Mouse (Mus musculus): ENCODE data around the gene Map3k12.

Gene Map3k12

GRCm38 (mm10) chr15:102519211-102520141, 2.6 kb upstream of the Map3k12 start:
- DNase-seq (ENCODE audit: low spot score in 2 of 2): peak in 1 of 2 experiments; percentile 65

DNA sequence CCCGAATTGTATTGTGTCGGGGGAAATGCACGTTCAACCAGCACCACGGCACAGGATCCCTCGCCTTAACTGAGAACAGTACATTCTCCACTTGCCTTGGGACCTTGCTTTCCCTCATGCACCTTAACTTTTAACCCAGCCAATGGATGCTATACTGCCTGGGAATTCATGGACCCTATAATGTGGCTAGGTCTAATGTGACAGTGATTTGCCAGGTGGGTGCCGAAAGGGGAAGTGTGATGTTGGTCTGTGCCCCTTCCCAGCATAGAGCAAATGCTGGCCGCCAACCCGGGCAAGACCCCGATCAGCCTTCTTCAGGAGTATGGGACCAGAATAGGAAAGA, 2.0 kb upstream of the Map3k12 start:
- DNase-seq (ENCODE audit: low spot score in 2 of 2): no peak

DNA sequence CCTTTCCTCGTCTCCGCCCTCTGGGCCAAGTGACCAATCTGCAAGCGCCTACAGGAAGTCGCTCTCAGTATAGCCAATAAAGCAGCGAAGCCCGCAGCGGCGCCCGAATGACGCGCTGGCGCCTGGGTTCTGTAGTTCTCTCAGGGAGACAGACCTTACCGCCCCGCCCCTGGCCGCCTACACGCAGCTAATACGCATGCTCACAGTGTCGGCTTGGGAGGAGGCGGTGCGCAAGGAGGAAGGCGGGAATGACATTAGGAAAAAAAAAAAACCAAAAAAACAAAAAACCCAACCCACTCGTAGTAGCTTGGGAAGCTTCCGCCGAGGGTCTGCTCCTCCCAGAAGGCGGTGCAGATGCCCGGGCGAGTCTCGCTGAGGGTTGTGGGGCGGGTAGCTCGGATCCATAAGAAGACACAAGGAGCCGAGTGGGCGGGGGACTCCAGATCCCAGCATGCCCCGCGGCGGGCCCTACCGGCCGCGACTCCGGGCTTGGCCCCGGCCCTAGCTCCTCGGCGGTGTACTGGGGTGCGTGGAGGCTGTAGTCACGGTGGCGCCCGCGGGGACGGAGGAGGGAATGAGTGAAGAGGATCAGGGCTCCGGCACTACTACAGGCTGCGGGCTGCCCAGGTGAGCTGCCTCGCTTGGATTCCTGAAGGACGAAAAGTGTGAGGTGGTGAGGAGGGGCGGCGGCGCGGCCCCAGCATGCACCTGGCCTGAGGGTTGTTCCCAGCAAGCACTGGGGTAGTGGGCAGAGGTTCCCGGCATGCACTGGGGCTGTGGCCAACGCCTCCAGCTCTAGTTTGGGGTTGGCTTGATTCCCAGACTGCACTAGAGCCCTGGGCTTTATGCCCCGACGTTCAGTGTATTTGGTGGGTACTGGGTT, 1.4 kb upstream of the Map3k12 start, which contains the start of gene Tarbp2:
Gene Tarbp2 (plus strand): TSS at position 217 of the 883 bp plus-strand sequence.
- peak; percentile 98 to 99 for DNase-seq (ENCODE audit: low spot score in 2 of 2)

GRCm38 (mm10) chr15:102517631-102517975, 739 bp upstream of the Map3k12 start:
- DNase-seq (ENCODE audit: low spot score in 2 of 2): no peak

DNA sequence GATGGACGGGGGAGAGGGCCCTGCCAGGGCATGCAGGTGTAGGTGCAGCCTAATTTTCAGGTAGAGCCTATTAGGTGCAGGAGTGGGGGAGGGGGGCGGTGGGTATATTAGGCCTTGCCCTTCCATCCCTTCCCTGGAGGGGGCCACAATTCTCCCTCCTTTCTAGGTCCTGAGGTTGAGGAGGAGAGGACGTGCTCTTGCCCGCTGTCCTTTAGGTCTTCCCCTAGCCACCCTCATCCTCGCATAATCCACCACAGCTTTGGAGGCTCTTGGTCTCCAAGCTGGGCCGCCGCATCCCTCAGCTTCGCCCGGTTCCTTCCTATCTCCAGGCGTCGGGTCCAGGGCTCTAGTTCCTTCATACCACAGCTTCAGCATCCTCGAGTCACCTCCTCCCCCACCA, 571 bp downstream of the Map3k12 start:
- no peak for DNase-seq (ENCODE audit: low spot score in 2 of 2)

- peak in 1 of 2 experiments; percentile 57 for DNase-seq (ENCODE audit: low spot score in 2 of 2)
Measured at GRCm38 (mm10) chr15:102515791-102516190, 1.1 kb downstream of the Map3k12 start.

GRCm38 (mm10) chr15:102515261-102515660, 1.6 kb downstream of the Map3k12 start:
- DNase-seq (ENCODE audit: low spot score in 2 of 2): no peak

DNA sequence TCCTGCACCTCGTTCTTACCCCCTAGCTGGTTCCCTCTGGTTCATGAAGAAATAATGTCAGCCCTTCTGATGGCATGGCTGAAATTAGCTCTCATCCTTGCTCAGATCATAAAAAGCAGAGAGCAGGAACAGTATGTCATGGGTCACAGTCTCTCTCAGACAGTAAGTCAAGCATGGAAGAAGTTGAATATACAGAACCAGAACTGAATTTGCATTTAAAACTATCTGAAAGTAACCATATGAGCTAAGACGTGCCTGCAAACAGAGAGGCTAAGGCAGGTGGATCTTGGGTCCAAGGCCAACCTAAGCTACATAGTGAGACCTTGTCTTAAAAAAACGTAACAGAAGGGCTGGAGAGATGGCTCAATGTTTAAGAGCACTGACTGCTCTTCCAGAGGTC, 3.9 kb downstream of the Map3k12 start:
- no peak for DNase-seq (ENCODE audit: low spot score in 2 of 2)

GRCm38 (mm10) chr15:102512471-102512870, 4.4 kb downstream of the Map3k12 start:
- DNase-seq (ENCODE audit: low spot score in 2 of 2): no peak

DNA sequence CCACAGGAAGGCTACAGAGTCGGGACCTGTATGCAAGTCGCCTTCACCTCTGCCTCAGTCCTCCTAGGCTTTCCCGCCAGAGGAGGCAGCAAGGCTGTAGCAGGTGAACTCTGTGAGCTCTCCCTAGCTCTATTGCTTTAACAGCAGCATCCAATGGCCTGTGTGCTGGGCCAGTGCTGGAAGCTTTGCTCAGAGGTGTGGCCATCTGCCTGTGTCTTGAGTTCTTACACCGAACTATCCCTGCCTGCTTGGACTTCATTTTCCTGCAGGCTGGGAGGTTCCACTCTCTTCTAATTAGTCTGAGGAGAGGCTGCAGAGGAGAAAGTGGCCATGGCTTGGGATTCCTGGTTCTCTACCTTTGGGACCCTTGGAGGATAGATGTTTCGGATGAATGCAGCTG, 4.9 kb downstream of the Map3k12 start:
- DNase-seq (ENCODE audit: low spot score in 2 of 2): peak in 1 of 2 experiments; percentile 53

DNA sequence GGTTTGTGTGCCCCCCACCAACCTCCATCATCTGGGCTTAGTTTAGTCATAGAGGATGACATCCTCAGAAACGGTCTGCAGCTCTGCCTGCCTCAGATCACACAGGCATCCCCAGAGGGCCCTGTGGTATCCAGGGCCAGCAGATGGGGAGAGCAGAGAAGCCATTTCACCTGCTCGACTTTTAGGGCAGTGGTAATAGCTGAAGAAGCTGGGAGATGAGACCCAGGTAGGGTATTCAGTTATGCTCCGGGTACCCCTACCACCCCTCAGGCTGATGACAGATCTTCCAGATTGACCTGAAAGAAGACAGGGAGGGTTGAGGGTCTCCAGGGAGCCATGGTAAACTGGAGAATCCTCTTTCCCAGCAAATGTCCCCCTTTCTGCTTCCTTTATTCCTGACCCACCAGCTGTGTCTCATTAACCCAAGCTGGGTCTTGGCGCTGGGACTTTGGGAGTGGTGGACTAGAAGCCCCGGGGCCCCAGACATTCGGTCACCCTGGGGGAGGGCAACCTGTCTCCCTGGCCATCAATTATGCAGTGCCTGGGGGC, 5.5 kb downstream of the Map3k12 start:
- DNase-seq (ENCODE audit: low spot score in 2 of 2): peak in 1 of 2 experiments; percentile 55

- DNase-seq (ENCODE audit: low spot score in 2 of 2): peak; percentile 69 to 83
Measured at GRCm38 (mm10) chr15:102510590-102511284, 6.1 kb downstream of the Map3k12 start.

DNA sequence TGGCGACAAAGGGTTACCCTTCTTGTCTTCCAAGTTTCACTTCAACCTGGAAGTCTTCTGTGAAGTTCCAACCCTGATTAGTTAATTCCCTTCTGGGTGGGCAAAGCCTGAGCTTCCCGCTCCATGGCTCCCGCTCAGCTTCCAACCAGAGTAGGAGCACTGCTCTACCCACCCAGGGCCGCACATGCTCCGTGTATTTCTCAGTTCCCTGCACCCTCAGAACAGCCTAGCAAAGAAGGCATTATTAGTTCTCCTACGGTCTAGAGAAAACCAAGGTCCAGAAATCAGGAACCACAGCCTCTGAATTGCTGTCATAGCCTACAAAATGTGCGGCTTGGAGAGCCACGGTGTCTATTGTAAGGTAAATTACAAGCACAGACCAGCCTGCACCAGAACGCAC, 6.8 kb downstream of the Map3k12 start:
- DNase-seq (ENCODE audit: low spot score in 2 of 2): peak in 1 of 2 experiments; percentile 57

DNA sequence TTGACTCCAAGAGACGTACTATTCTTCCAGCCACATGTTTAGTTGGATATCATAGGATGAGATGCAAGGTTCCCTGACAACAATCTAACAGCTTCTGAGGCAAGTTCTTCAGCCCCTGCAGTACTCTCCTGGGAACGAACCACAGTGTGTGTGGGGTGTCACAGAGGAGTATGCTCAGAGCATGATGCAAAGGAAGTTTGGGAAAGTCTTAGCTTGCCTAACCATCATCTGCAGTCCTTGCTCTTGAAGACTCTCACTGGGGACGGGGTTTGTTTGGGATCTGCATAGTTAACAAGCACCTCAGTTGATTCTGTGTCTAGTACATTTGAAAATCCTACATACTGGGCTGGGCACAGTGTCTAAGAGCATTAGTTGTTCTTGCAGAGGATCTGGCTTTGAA, 8.5 kb downstream of the Map3k12 start:
- DNase-seq (ENCODE audit: low spot score in 2 of 2): no peak

DNA sequence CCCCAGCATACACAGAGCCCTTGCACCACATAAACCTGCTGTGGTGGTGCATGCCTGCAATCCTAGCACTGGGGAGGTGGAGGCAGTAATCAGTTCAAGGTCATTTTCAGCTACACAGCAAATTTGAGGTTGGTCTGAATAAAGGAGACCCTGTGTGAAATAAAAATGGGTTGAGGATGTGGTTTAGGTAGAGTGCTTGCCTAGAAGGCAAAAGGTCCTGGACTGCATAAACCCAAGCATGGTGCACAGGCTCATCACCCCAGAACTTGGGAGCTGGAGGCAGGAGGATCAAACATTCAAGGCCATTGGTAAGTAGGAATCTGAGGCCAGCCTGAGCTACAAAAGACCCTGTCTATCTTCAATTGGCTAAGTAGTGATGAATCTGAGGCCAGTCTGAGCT, 9.3 kb downstream of the Map3k12 start:
- DNase-seq (ENCODE audit: low spot score in 2 of 2): no peak

DNA sequence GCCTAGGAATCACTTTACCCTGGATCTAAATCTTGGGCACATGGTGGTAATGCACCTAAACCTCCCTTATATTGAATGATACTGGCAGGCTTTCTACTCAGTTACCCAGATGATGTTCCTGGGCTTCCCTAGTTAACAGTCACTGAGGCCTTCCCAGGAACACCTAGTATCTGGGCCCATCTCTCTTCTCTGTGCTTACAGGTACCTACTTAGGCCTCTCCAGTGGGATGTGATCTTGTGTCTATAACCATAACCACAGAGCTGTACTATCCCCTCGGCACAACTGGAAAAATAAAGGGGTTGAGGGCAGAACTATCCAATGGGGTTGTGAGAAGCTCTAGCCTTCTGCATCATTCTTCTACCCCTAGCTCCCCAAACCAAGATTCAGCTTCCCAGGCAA, 10.0 kb downstream of the Map3k12 start:
- no peak for DNase-seq (ENCODE audit: low spot score in 2 of 2)

GRCm38 (mm10) chr15:102506464-102506830, 10.4 kb downstream of the Map3k12 start:
- DNase-seq (ENCODE audit: low spot score in 2 of 2): no peak

- DNase-seq (ENCODE audit: low spot score in 2 of 2): no peak
Measured at GRCm38 (mm10) chr15:102505770-102506463, 10.9 kb downstream of the Map3k12 start.

- peak in 1 of 2 experiments; percentile 59 for DNase-seq (ENCODE audit: low spot score in 2 of 2)
Measured at GRCm38 (mm10) chr15:102505073-102505769, 11.6 kb downstream of the Map3k12 start.
